Mouse (Mus musculus): Measurements from ENCODE around the gene Crispld2.

The Crispld2 gene

DNA sequence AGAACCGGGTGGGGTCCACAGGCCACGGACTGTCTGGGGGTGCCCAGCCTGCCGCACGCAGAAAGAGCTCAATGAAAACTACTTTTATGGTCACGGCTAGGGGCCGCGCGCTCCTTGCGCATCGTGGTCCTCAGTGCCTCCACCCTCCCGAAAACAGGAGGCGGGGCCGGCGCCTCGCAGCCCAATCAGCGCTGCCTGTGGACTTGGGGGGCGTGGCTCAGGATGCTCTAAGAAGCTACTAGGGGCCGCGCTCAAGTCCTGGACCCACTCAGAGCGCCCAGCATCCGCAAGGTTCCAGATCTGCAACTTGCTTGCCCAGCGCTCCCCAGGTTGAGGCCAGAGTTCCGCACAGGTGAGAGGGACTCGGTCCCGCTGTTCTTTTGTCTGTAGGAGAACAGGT lies at the start of gene Crispld2:
TSS of gene Crispld2 (plus strand) at position 190 of the 400 bp plus-strand sequence.
- DNase-seq (ENCODE audit: inconsistent ontology term): peak; percentile 92

DNA sequence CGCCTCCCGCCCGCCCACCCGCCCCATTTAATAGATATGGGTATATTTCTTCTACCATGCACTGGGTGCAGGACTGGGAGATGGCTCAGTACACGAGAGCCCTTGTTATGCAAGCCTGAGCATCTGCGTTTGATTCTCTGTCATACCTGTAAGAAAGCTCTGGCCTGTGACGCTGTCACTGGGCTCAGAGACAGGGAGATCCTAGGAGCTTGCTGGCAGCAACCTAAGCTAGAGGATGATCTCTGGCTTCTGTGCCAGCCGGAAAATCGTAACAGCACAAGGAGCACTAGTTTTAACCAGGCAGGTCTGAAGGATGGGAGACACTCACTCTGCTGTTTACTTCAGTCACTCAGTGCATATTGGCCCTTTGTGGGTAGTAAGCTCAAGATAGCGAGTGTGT lies 48.6 kb upstream of the Crispld2 start:
- DNase-seq (ENCODE audit: inconsistent ontology term): no peak

DNA sequence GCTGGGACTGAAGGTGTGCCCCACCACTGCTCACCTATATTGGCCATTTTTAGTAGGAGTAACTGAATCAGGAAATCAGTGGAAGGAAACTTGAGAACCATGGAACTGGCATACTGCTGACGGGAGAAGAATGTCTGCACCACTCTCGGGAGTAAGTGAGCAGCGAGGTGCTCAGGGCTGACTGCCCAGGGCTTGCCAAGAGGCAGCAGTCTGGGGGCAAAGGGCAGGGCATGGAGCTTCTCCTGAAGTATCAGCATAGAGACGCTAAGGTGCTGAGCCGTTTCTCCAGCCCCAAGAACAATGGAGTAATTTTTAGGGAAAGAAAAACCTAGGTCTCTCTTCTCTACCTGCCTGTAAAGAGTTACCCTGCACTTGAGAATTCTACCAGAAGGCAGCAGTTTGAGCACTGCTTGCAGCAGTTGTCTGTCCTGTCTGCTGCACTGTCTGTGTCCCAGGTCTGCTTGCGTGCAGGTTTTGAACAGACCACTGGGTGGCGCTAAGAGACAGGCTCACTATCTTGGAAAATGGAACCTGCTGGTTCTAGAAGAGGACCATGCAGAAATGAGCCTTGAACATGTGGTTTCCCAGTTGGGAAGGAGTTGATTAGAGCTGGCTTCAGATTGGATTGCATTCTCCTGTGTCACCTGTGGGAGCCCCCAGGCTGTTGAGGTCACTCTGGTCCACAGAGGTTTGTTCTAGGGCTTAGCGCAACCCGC lies 48.0 kb upstream of the Crispld2 start:
- DNase-seq (ENCODE audit: inconsistent ontology term): peak; percentile 56

DNA sequence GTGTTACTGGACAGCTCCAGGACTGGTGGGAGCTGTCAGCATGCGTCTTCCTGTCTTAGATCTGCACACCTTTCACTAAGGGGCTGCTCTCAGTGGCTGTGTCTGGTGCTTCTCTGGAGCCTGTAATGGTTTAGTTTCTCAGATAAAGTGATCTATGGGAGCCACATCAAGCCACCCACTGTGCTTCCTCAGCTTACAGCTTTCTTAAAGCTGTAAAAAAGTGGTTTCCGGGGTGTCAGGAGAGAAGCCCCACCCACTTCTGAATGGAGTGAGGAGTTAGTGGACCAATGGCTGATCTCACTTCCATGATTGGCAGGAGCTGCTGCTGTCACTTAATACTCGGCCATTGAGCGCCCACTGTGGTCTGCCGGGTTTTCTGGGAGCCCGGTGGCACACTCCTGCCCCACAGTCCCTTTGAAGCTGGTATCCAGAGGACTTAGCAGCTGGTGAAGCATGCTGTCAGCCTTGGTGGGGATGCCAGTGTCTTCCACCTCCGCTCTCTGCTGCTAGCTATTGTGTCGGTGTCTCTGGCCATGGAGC lies 45.8 kb upstream of the Crispld2 start:
- no peak for DNase-seq (ENCODE audit: inconsistent ontology term)

DNA sequence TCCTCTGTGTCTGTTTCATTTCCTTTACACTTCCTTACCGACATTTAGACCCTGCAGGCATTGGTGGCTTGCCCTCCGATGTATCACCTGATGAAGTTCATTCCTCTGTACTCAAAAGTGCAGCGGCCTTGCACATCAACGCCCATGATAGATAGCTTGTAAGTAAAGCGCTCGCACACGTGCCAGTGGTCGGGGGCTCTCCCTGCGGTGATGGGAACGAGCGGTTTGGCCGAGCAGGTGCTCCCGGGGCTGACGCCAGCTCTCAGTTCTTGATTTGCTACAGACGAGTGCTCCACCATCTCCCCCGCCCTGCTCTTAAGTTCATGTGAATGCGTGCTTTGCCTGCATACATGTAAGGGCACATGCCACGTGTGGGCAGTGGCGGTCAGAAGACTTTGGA lies 44.6 kb upstream of the Crispld2 start:
- DNase-seq (ENCODE audit: inconsistent ontology term): no peak

DNA sequence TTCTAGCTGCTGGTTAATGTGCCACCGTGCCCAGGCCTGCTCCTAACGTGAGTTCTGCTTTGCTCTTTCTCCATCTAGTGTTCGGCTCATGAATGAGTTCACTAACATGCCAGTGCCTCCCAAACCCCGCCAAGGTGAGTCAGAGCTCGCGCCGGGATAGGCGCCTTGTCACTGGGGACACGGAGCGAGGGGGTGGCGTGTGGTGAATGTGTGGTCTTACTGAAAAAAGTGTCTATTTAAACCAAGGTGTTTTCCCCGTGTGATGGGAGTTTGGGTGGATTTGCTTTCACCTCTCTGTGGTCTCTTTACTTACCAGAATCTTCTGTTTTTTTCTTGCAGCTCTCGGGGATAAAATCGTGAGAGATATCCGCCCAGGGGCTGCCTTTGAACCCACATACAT lies 43.9 kb upstream of the Crispld2 start:
- no peak for DNase-seq (ENCODE audit: inconsistent ontology term)

DNA sequence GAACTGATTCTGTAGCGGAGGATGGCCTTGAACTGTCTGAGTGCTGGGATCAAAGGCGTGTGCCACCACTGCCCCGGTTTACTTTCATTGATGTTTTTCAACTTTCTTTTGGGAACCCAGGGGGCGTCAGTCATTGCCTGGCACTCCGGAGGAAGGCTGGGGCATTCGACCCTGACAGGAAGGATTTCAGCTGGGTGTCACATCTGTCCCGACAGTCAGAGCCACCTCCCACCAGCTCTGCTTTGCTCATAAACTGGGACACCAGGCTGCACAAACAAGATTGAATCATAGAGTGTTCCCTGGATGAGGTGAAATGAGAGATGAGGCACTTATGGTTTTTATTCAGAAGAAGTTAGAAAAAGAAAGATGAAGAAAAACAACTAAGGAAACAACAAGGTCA lies 40.0 kb upstream of the Crispld2 start:
- DNase-seq (ENCODE audit: inconsistent ontology term): no peak

DNA sequence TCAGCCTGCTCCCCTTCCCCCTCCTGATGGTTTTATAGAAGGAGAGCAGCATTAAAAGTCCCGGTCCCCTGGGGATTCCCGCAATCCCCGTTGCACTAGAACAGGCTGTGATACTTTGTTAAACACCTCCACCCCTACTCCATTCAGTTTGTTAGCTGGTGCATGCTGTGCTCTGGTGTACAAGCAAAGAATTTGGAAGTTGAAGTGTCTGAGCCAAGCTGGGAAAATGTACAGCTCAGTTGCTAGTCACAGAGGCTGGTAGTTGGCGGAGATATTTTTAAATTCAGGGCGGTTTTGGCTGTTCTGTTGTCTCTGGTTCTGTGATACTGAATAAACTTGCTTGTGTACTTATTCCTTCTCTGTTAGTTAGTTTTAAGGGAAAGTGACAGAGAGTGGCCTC lies 39.5 kb upstream of the Crispld2 start:
- peak; percentile 40 for DNase-seq (ENCODE audit: inconsistent ontology term)

DNA sequence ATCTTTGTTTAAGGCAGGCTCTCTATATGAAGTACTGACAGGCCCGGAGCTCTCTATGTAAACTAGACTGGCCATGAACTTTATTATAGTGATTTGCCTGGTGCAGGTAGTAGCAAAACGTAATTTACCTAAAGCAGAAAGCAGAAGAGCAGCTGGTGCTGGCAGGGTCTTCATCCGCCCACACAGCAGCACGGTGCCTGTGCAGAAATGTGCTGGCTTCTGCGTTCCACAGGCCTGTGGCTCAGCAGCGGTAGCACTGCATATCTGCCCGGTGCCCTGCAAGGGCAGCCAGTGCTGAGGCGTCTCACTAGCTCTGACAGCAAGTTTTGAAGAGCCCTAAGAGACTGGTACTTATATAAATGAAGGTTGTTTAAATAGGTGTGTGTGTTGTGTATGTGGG lies 36.9 kb upstream of the Crispld2 start:
- DNase-seq (ENCODE audit: inconsistent ontology term): no peak

DNA sequence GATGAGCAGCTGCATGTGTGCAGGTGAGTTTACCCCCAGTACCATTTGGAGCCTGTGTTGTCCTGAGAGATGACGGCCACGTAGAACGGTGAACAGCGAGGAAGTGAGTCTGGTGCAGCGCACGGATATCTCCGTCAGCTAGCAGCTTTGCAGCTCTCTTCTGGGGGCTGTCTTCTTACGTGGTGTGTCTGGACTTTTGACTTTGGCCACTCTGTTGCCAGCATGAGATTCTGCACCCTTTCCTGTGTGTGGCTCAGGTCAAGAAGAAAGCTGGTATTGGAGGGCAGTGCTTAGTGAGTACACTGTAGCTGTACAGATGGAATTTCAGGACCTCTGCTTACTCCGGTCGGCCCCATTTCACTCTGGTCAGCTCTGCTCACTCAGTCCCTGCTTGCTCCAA lies 34.2 kb upstream of the Crispld2 start:
- no peak for DNase-seq (ENCODE audit: inconsistent ontology term)

DNA sequence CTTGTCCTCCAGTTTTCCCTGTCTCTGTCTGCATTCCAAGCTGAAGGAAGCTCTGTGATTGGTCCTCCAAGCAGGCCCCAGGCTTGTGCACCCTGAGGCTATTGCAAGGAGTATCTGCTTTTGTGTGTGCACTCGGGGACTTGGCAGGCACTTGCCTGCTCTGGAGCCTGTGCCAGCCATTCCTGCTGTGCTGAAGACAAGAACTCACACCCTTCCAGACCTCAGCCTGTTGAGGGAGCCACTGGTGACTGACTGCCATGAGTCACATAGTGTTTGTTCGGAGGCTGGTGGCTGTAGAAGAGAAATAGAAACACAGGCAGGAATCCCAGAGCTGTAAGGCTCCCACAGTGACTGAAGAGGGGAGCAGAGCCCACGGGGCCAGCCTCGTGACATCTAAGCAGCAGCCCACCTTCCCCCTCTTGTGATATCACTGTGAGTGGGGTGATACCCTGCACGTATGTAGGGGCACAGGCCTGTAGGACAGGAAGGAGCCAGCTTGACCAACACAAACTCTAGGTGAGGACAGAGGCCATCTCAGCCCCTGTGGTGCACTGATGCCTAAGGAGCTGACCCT lies 31.6 kb upstream of the Crispld2 start:
- DNase-seq (ENCODE audit: inconsistent ontology term): peak; percentile 90

DNA sequence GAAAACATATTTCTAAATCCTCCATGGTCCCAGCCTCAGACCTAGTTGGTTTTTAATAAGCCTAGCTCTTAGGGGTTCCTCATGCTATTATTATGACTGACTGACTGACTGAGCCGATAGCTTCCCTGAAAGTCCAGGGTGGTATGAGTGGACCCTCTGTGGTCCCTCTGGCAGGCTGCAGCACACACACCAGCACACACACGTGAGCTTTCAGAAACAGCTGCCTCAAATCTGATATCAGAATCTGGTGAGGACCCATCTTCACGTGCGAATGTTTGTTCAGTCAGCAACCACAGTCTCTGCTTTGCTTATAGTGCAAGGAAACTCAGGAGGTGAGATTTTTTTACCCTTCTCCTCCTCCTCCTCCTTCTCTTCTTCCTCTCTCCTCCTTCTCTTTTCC lies 27.4 kb upstream of the Crispld2 start:
- DNase-seq (ENCODE audit: inconsistent ontology term): no peak

DNA sequence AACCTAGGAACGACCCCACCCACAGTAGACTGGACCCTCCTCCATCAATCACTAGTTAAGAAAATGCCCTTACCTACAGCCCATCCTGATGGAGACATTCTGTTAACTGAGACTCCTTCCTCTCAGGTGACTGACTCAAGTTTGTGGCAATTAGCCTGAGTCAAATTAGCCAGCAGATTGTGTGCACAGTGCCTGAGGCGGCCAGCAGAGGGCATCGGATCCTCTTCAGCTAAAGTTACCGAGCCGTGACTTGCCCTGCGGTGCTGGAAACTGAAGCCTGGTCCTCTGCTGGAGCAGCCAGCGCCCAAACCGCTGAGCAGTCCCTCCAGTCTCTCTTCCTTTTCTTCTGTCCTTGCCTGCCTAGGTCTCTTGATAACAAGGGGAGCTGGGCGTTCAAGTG lies 24.8 kb upstream of the Crispld2 start:
- no peak for DNase-seq (ENCODE audit: inconsistent ontology term)

DNA sequence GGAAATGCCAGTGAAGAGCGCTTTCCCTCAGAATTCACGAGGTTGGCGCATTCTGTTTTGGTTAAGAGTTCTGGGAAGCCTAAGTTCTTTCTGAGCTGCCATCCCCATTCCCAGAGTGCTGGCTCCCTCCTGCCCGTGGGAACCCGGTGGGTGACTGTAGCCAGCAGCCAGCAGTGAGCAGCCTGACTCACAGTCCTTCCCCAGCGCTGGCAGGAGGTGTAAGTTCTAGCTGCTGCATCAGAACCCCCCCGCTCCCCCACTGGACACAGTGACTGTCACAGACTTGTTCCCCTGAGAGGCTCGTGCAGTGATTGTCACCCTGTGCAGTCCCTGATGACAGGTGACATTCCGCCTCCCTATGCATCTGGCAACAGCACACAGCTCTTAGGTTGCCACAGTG lies 22.1 kb upstream of the Crispld2 start:
- peak; percentile 64 for DNase-seq (ENCODE audit: inconsistent ontology term)

DNA sequence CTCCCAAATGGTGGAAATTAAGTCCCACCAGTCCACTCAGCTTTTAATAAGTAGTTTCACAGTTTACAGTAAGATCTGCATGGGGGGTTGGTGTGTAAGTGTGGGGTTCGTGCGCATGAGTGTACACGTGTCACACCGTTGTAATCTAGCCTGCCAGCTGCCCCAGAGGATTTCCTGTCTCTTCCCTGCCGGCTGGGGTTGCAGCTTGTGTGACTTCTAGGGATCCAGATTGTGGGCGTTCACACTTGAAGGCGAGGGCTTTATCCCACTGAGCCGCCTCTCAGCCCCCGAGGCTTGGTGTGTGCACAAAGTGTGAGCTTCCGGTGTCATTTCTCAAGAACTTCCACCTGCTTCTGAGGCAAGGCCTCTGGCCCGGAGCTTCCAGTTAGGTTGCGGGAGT lies 19.7 kb upstream of the Crispld2 start:
- DNase-seq (ENCODE audit: inconsistent ontology term): no peak

DNA sequence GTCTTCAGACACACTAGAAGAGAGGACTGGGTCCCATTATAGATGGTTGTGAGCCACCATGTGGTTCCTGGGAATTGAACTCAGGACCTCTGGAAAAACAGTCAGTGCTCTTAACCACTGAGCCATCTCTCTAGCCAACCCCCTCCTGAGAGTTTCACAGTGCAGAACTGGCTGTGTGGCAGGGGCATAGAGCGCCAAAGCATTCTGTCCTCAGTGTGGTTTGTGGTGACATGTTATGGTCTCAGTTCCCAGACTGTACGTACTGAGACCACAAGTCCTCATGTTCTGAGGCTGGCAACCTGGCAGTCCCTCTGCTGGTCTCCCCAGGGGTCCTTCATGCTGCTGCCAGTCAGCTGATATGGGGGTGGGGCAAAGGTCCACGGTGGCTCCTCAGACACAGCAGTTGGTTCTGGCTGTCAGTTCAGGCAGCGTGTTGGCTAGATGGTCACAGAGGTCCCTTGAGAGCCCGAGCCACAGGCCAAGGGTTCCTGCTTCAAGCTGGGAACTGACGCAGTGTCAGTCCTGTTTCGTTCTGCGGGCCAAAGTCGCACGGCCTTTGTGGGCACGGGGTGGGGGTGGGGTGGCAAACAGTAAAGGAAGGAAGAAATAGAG lies 13.4 kb upstream of the Crispld2 start:
- DNase-seq (ENCODE audit: inconsistent ontology term): no peak

DNA sequence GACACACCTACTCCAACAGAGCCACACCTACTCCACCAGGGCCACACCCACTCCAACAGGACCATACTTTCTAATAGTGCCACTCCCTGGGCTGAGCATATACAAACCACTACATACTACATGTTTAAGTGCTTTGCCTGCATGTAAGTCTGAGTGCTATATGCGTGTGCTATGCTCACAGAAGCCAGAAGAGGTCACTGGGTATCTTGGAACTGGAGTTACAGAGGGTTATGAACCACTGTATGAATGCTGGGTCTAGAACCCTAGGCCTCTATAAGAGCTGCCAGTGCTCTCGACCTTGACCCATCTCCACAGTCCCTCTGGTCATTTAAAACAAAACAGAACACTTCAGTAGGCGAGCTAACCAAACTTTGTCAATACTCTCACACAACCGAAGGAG lies 11.0 kb upstream of the Crispld2 start:
- no peak for DNase-seq (ENCODE audit: inconsistent ontology term)

DNA sequence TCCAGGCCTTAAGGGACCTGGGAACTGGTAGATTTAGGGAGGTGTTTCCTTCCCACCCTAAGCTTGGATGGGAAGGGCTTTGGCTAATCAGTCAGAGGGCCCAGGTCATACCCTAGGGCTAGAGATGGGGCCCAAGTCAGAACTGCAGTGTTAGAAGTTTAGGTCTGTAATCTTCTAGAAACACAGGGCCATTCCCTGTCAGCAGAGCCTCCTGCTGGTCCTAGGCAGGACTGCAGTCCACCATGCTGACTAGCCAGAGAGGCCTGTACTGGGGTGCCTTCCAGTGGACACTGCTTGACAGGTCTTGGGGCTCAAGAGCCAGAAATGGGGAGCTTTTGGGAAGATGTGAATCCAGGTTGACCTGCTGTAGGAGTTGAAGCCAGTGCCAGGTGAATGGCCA lies 8.2 kb upstream of the Crispld2 start:
- DNase-seq (ENCODE audit: inconsistent ontology term): no peak

DNA sequence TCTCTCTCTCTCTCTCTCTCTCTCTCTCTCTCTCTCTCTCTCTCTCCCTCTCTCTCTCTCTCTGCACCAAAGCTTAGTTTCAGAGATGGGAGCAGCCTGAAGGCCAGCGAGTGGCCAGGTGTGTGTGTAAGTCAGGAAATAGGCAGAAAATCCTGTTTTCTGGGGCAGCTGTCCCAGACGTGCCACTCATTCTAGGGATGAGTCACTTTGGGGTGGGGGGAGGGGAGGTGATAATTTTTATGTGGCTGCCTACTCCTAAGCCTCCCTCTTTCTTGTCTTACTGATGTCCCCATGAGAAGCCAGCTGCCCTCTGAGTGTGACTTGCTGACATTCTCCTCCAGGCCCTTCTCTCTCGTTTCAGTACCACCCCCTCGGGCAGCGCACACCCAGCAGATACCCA lies 6.1 kb upstream of the Crispld2 start:
- peak; percentile 62 for DNase-seq (ENCODE audit: inconsistent ontology term)

DNA sequence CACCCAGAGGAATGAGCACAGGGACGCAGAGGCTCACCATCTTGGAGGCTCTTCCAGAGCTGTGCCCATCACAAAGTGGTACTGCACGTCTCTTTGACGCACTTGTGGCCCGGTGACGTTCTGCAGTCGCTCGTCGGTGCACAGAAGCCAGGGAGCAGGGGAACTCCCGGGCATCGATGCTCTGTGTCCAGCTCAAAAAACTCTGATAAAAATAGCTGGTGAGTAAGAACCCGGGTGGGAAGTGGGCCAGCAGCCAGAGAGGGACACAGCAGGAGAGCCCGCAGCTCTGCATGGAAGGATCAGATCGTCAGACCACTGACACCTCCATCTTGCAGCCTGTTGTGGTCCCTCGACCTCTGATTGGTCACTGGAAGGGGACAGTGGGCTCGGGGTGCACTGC lies 4.2 kb upstream of the Crispld2 start:
- peak; percentile 91 for DNase-seq (ENCODE audit: inconsistent ontology term)

DNA sequence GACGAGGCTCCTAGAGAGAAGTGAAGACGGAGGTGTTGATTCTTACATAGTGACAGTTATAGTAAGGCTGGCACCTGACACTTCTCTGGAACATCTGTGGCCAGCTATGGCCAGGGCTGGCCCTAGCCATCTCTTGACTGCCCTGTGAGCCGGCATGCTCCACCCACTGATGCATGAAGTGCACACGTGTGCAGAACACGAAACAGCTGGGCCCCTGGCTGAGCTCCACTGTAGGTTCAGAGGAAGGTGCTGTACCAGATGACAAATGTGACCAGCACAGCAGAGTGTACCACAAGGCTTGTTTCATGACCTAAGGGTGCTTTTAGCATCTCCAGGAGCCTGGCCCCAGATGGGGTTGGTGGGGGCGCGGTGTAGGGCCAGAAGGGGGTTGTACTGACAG lies 1.9 kb downstream of the Crispld2 start:
- DNase-seq (ENCODE audit: inconsistent ontology term): no peak

DNA sequence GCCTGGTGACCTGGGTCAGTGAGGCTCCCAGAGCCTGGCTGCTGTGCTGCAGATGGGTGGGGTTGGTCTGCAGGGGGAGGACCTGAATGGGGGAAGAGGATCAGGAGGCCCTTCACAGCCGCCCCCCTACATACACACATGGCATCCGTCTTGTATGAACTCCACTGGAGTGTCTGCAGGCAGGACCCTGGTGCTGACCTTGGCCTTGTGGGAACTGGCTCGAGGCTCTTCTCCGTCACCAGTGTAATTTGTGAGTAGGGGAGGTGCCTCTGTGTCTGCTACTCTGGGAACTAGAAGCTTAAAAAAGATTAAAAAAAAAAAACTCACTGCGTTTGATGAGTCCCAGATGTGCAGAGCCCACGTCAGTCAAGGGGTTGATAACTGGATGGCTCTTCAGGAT lies 2.3 kb downstream of the Crispld2 start:
- no peak for DNase-seq (ENCODE audit: inconsistent ontology term)

DNA sequence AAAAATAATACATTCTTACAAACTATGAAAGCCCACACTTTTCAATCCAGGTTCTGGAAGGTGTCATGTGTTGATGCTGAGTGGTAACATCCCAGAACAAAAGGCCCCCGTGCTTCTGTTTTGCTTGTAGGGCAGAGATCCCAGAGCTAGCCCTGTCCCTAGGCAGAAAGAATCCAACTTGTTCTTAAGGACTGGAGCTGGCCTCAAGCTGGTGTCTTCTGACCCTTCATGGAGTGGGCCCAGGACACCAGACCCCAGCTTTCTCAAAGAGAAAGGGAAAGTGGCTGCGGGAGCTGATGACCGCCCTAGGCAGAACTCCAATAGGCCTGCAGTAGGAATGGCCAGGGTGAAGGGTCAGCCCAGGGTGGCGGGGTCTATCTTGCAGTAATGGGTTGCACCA lies 5.0 kb downstream of the Crispld2 start:
- no peak for DNase-seq (ENCODE audit: inconsistent ontology term)
